Mouse (Mus musculus) right cerebral cortex, adult 2 months (tissue): ENCODE data around the gene Mettl8.

Experiments
- DNase-seq, 2 experiments: peaks; one replicate each; pipeline ENCODE4 v3.0.0; 2021 to 2022; ENCODE audit warnings: low spot score in 2 of 2

Mettl8 gene

DNA sequence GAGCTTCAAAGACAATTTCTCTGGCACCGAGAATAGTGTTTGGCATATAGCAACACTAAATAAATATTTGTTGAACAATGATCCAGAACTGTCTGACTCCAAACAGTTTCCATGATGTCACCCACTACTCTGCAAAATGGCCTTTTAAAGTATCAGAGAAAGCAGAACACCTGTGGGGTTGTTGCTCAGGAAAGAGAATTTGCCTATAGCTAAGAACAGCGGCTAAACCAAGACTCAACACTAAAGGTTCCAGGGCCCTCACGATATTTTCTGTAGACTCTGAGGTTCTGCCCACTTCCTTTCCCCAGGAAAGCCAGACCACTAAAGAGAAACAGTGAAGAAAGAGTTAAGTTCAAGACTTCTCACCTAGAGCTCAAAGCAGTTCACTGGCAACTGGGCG, 122.4 kb downstream of the Mettl8 start:
- DNase-seq, result no peak

GRCm38 (mm10) chr2:70930631-70931288, 124.6 kb downstream of the Mettl8 start:
- no peak for DNase-seq

DNA sequence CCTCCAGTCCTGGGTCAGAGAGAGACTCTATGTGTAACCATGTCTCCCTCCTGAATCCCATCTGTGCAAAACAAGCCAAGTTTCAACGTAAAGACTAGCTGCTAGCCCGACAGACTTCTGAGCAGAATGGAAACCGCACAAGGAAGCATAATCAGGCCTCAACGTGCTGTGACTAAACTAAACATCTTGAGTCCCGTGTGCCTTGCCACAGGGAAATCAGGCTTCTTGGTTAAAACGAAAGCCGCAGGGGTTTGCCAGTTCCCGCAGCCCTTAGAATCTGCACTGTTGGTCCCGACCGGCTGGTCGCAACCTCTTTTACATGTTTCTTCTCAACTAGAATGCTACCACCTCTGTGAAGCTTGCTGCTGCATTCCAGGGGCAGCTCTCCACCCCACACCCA, 125.7 kb downstream of the Mettl8 start:
- no peak for DNase-seq

DNA sequence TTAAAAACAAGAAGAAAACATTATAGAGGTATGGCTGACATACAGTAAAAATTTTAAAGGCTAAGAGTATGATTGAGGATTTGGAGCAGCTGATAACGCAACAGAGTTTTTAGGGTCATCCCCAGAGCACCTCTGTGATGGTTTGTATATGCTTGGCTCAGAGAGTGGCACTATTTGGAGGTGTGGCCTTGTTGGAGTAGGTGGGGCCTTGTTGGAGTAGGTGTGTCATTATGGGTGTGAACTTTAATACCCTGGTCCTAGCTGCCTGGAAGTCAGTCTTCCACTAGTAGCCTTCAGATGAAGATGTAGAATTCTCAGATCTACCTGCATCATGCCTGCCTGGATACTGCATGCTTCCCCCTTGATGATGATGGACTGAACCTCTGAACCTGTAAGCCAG, 131.3 kb downstream of the Mettl8 start:
- DNase-seq, result no peak

- no peak for DNase-seq
Observed at GRCm38 (mm10) chr2:70922814-70923213, 132.6 kb downstream of the Mettl8 start.

- DNase-seq, result no peak
Observed at GRCm38 (mm10) chr2:70920937-70921596, 134.3 kb downstream of the Mettl8 start.

- no peak for DNase-seq
Observed at GRCm38 (mm10) chr2:70919913-70920522, 135.4 kb downstream of the Mettl8 start.

GRCm38 (mm10) chr2:70918516-70918915, 136.9 kb downstream of the Mettl8 start:
- no peak for DNase-seq
